Mouse (Mus musculus) spleen, adult 2 months (tissue): ENCODE data around the gene Gabarapl1.

Experiments
- CTCF ChIP-seq: fragments of 200-500 bp; IDR thresholded peaks from 2 replicates; pipeline ENCODE4 v1.5.1; 2011; ENCODE audit warnings: mild to moderate bottlenecking, inconsistent platforms; ENCODE audit not compliant: insufficient read depth, insufficient read length, insufficient replicate concordance; ENCODE audit errors: extremely low read depth
- POLR2A ChIP-seq: fragments of 200-500 bp; IDR thresholded peaks from 2 replicates; pipeline ENCODE4 v1.6.1; 2011; ENCODE audit warnings: low read depth, low read length, inconsistent platforms

DNA sequence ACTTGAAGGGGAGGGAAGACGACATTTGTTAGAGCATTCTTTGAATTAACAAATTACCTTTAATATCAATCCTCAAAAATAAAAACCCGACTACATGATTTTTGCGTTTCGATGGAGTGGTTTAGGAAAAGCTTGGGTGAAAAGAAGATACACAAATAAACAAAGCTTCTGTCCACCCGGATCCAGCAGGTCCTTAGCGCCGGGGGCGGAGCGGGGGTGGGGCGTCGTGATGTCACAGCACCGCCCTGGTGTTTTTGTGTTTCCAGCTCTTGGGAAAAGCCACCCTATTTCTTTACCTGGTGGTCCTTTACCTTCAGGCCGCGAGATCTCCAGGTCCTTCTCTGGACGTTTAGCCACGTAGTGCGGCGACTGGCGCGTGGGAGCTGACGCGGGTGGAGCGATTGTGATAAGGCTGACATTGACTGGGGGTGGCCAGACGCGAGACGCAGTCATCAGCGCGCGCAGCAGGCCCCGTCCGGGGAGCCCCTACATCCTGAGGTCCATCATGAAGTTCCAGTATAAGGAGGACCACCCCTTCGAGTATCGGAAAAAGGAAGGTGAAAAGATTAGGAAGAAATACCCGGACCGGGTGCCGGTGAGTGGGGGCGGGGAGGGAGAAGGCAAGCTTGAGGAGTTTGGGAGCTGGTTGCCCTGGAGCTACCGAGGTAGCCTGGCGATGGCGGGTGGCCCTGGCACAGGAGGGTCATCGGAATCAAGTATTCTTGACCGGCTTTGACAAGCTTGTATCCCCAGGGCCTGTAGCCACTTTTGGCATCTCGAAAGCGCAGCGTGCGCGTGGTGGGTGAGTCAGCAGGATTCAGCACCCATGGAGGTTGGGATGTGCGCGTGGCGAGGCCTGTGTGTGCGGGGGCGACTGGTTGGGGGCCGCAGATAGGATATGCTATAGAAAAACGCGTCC is at the start of gene Gabarapl1:
- TF ChIP-seq CTCF (no peak), POLR2A (no peak)
